Mouse (Mus musculus) CH12.LX (cell line): ENCODE measurements at regions not wholly inside any gene's neighbourhood (a gene's known extent, or its start where the extent isn't known, plus 50 kb on each side); places are given as distances from the start of the nearest gene placed in this dataset.

Experiments used
- CTCF ChIP-seq, 2 experiments: IDR thresholded peaks in 1 of 2; conservative IDR thresholded peaks in 1 of 2; 2 replicates each; pipeline ENCODE4 v1.5.1; 2011 to 2012; ENCODE audit warnings: low read depth in 2 of 2, low read length in 2 of 2, improper control_type of control experiment in 1 of 2, inconsistent platforms in 1 of 2, mild to moderate bottlenecking in 1 of 2, moderate library complexity in 1 of 2
- HCFC1 ChIP-seq: IDR thresholded peaks from 2 replicates; pipeline ENCODE4 v1.6.1; 2012; ENCODE audit warnings: low read depth, mild to moderate bottlenecking, inconsistent platforms, low read length, improper control_type of control experiment
- MAFK ChIP-seq: IDR thresholded peaks from 2 replicates; pipeline ENCODE4 v1.6.1; 2011; ENCODE audit warnings: low read length, improper control_type of control experiment; ENCODE audit not compliant: insufficient replicate concordance
- MEF2A ChIP-seq: IDR thresholded peaks from 2 replicates; pipeline ENCODE4 v1.6.1; 2014; ENCODE audit warnings: low read depth, mild to moderate bottlenecking, inconsistent platforms, low read length, improper control_type of control experiment, borderline replicate concordance
- MYC ChIP-seq: IDR thresholded peaks from 2 replicates; pipeline ENCODE4 v1.6.1; 2011; ENCODE audit warnings: low read depth, mild to moderate bottlenecking, improper control_type of control experiment, low read length
- NRF1 ChIP-seq: IDR thresholded peaks from 2 replicates; pipeline ENCODE4 v1.6.1; 2014; ENCODE audit warnings: low read depth, mild to moderate bottlenecking, inconsistent platforms, low read length, improper control_type of control experiment, moderate library complexity
- POLR2A ChIP-seq: IDR thresholded peaks from 2 replicates; pipeline ENCODE4 v1.6.1; 2011; ENCODE audit warnings: low read depth, mild to moderate bottlenecking, improper control_type of control experiment, low read length

- TF ChIP-seq CTCF (conservative IDR thresholded peaks at IDR 0.05 in 1 of 2, IDR thresholded peaks at IDR 0.05 in 1 of 2; ENCODE audit: low read depth in 2 of 2, low read length in 2 of 2): no peak
- TF ChIP-seq NRF1: no peak
- TF ChIP-seq POLR2A: no peak
- no peak for TF ChIP-seq MEF2A
- no peak for TF ChIP-seq MYC
- no peak for TF ChIP-seq MAFK
- no peak for TF ChIP-seq HCFC1
Observed at GRCm38 (mm10) chr10:18941908-18942307, 73.5 kb downstream of the Tnfaip3 start.
